Mouse (Mus musculus): ENCODE measurements around the gene Dnah11.

DNA sequence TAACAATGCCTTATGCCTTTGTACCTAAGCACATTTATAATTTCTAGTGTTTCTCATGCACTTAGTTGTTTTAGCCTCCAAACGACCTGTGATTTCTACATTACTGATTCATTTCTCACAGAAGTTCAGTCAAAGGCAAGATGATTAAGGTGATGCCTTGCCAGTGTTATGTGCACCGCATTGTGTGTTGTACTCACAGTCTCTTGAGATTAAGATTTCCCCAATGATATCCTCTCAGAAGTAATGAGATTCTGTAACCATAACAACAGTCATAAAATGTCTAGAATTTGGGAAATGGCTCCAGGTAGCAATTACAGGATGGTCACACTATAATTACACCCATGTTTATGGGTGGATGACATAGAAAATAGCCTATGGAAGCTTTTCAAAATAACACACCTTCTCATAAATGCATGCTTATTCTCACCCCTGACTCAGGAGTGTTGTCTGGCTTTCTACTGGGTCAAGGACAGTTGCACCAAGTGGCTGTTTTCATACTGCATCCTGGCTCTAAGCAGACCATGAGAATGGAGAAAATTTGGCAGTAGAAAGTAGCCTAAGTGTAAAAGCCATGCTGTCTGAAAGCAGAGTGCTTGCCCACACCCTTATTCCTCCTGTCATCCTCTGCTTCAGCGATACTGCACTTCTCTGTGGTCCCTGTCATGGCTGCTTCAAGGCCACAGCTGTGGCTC, 126.5 kb downstream of the Dnah11 start:
- TF ChIP-seq POLR2A (IDR thresholded peaks at IDR 0.05; ENCODE audit: low read depth, low read length) (no peak), CTCF (conservative IDR thresholded peaks at IDR 0.05; ENCODE audit: insufficient read depth, insufficient read length, low read depth, low read length) (no peak)
